Mouse (Mus musculus) kidney, postnatal 4 days (tissue): ENCODE data around the gene Pdzd2.

Source experiments
- DNase-seq, 2 experiments: peaks; one replicate each; pipeline ENCODE4 v3.0.0; 2021; ENCODE audit warnings: mixed read lengths in 2 of 2

Gene Pdzd2

DNA sequence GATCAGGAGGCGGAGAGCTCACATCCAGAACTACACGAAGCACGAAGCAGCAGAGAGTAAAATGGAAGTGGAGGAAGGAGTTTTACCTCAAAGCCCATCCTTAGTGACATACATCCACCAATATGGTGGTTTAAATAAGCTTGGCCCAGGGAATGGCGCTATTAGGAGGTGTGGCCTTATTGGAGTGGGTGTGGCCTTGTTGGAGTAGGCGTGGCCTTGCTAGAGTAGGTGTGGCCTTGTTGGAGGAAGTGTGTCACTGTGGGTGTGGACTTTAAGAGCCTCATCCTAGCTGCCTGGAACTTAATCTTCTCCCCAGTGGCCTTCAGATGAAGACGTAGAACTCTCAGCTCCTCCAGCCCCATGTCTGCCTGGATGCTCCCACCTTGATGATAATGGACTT, 73.8 kb downstream of the Pdzd2 start:
- no peak for DNase-seq

DNA sequence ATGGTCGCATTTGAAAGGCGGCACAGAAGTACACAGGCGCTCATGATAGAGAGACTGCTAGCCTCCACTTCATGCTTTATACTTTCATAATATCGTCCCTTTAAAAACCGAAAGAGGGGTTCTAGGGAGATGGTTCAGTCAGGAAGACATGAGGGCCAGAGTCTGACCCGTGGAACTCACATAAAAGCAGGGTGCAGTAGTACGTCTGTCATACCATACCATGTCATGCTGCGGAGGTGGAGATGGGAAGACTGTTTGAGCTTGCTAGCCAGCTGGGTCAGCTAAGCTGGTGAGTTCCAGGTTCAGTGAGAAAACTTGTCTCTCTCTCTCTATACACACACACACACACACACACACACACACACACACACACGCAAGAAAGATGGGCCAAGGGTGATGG, 76.4 kb downstream of the Pdzd2 start:
- no peak for DNase-seq

DNA sequence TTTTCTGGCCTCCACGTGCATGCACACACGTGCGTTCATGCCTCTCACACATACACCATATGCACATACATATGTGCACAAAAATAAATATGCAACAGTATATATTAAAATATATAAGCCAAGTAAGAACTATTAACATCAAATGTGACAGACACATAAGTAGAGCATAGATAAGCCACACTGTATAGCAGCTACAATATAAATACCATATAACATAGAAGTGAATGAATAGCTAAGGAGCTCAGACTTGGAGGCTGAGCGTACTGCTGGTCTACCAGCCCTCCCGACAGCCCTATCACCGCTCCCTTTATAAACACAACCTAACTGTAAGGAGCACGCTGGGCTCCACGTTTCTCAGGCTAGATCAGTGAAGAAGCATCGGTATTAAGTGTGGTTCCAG, 79.4 kb downstream of the Pdzd2 start:
- no peak for DNase-seq

DNA sequence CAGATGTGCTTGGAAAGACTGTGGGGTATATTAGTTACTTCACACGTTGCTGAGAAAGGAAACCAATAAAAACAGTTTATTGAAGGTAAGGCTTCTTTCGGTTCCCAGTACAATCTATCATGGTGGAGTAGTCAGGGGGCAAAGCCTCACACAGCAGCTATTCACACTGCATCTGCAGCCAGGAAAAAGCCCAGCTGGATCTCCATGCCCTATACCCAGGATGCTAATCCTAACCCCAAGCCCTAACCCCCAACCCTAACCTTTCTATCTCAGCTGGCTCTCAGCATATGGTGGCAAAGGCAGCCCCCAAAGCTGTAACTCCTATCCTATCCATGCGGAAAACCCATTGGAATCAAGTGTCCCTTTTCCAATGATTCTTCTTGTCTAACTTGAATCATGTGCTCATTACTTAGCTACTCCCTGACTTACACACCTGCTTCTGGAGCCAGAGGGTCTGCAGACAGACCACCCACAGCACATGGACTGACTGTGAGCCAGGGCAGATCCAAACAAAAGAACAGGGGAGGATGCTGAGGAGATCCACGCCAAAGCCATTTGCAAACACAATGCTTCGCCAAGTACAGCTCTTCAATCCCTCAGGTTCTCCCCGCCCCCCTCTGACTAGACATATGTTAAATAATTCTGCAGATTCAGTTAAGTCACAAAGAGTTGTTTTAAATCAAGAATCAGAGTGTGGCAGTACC, 83.6 kb downstream of the Pdzd2 start:
- no peak for DNase-seq

DNA sequence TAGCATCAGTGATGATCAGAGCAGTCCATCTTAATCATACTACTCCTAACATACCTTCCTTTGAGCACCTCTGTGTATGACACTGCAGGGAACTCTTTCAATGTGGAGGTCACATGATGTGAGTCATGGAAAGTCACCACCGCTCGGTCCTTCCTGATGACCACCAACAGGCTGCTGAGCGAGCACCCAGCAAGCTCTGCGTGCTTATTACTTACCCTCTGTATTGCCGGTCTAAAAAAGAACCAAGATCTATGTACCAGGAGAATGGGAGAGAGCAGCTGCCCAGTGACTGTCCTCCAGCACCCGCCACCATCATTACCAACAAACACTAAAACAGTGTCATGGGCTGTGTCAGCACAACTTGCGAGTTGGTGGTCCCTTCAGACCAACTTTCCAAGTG, 84.4 kb downstream of the Pdzd2 start:
- DNase-seq, result no peak

DNA sequence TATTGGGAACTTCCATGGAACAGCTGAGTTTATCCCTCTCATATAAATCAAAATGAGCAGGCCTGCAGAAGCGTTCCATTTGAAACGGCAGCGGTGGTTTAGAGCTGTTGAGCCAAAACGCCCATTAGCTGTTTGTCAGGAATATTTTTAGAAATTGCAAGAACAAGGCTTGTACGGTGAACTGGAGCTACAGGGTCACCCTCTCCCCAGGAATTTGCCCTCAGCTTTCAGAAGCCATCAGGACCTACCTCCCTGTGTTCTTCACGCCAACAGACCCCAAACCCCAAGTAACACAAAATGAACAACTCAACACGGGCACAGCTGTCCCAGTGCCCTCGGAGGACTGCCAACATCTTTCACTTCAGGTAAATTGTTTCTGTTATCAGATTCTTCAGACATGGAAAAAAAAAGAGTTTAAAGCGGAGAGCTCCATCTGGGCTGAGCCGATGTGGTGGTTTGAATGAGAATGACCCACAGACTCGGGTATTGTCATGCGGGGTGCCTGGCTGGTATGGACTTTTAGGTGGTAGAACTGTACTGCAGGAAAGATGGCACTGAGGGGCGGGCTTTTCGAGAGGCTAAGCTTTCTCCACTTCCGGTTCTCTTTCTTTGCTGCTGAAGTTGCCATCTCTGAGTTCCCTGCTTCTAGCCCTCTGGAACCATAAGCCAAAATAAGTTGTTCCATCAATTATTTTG, 87.2 kb downstream of the Pdzd2 start:
- DNase-seq, result peak in 1 of 2 experiments; percentile 27

DNA sequence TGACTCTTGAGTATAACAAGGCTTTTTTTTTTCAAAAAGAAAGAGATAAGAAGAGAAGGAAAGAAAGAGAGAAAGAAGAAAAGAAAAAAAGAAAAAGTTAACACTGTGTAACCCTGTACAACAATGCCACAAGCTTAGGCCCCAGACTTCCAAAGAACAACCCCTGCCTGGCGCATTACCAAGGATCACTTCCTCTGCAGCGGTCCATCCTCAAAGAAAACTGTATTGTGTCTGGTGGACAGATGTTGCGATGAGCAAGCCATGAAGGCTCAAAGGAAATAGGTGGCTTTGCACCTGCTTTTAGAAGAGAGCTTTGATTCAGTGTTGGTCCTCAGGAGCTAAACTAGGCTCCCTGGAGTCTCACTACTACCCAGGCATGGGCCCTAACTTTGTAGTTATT, 89.5 kb downstream of the Pdzd2 start:
- DNase-seq, result peak in 1 of 2 experiments; percentile 44

DNA sequence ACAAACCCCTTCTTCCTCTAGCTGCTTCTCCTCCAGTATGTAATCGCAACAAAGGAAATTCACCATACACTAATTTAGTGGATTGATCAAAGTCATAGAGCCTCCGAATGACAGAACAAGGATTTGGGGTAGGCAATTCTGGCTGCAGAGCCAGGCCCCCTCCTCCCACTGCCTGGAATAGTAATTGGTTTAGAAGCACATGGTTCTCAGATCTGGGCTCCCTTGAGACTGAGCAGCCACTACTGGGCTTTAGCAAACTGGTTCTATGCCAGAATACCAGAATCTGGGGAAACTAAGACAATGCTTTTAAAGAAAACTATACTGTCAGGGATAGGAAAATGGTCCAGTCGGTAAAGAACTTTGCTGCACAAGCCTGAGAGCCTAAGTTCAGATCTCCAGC, 90.0 kb downstream of the Pdzd2 start:
- no peak for DNase-seq

DNA sequence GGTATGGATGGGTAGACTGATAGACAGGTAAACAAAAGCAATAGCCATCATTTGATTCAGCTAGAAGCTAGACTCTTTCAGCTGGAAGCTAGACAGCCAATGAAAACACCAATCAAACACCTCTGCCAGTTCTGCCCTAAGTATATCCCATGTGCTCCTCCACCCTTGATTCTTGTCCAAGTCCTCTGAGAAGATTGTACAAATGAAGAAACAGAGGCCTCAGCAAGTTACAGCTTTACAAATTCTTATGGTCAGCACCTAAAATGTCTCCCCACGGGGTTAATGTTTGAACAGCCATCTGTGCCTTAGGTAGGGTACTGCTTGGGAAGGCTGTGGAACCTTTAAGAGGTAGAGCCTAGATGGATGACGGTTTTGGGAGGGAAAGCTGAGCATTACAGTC, 90.6 kb downstream of the Pdzd2 start:
- no peak for DNase-seq

DNA sequence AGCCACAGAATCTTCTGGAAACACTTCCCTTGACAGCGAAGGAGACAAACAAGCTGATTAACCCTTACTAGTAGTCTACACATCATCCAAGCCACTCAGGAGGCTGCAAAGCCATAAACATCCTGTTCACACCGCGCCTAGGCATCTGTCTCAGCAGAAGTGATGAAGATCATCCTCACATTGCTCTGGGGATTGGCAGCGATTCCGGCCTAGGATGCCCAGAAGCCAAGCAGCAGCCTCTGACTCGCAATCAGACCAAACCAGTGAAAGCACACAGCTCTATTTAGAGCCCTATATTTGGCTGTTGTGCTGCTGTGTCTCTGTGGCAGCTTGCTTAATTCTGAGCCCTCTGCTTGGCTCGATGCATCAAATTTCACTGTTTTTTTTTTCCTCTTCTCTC, 99.0 kb downstream of the Pdzd2 start:
- DNase-seq, result peak in 1 of 2 experiments; percentile 15

DNA sequence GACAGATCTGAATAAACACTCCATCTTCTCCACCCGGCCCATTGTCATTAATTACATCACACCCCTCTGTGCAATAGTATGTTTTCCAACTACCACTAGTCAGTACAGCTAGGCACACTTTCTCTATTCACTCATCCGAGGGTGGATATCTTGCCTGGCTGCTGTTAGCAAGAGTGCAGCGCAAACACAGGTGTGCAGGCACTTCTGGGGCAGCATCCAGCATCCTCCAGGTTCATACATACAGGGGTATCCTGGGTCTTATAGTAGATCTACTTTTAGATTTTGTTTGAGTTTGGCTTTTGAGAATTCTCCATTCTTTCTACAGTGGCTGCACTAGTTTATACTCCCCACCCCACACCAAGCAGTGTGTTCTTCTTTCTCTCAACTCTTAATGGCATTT, 99.9 kb downstream of the Pdzd2 start:
- DNase-seq, result no peak

DNA sequence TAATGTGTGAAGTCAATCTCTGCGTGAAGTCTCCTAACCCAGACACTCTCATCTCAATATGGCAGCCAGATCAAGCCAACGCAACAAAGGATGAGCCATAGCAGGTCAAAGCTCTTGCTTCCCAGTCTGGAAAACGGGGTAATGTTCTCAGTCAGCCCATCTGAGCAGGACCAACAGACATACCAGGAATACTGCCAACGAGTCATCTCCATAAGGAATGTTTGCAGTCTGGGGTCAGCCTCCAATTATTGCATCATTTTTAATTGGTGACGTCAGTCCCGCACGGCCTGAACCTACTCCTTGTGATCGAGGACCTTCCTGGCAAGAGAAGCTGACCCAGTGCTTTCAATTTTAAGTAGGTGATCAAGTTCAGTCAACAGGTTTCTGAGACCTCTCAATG, 100.5 kb downstream of the Pdzd2 start:
- DNase-seq, result no peak

DNA sequence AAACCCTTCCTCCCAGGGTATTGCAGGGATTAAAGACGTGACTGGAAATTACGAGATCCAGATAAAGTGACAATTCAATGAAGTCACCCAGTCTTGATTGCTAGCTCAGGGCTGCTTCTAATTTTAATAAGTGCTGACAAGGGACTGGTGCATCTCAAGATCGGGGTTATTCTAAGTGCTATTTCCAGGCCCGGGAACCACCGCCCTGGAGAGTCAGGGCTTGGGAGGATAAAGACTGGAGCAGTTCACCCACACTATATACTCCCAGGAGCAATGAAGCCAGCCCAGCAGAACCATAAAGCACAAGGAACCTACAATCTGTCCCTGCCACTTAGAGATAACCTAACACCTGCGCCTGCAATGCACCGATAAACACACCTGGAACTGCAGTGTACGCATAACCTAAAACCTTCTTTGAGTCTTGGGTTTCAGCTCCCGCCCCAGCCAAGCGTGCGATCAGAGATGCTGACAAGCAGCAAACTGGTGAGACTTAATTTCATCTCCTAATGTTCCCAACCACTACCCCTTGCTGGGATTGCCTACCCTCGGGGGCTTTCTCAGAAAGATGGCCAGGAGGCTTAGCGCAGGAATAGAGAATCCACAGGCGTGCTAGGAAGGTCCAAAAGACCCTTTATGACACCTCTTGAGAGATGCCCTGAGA, 101.2 kb downstream of the Pdzd2 start:
- no peak for DNase-seq

DNA sequence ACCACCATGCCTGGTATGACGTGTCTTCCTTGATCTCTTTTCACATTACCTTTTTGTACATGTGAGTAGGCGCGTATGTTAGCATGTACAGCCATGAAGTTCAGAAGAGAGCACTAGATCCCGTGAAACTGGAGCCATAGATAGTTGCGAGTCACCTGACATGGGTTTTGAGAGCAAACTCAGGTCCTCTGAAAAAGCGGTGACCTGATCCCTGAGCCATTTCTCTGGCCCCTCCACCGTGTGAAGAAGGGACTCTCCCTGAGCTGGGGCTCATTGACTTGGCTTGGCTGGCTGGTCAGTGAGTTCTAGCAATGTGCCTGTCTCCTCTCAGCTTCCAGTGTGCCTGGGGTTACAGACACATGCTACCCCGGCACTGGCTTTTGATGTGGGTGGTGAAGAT, 102.2 kb downstream of the Pdzd2 start:
- no peak for DNase-seq

DNA sequence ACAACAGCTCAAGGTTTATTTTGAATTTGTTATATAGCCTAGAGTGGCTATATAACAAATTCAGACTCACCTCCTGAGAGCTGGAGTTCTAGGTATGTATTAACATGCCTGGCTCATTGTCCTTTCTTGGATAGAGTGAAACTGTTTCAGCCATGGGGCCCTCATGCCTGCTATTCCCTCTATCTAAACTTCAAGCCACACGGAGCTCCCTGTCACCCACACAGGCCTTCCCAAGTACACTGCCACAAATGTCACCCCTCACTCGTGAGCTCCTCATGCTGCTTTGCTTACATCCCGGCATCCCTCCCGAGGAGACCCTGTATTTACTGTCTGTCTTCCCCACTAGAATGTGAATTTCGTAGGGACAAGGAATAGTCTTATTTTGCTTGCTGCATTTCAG, 103.3 kb downstream of the Pdzd2 start:
- DNase-seq, result no peak

DNA sequence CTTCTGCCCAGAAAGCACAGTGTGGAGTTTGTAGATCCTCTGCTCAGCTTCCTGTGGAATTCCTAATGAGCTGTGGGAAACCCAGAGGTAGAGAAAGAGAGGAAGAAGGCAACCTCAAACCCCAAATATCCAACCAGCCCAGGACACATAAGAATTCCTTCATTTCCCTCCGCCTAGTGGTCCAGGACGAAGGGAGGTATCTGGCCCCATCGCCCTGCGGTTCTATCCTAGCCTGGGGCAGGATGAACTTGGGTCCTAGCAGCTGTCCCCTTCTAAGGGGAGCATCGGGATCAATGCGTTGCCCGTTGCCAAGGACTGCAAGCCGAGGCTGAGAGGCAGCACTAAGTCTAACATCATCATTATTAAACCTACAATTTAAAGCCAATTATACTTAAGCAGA, 104.8 kb downstream of the Pdzd2 start:
- no peak for DNase-seq

DNA sequence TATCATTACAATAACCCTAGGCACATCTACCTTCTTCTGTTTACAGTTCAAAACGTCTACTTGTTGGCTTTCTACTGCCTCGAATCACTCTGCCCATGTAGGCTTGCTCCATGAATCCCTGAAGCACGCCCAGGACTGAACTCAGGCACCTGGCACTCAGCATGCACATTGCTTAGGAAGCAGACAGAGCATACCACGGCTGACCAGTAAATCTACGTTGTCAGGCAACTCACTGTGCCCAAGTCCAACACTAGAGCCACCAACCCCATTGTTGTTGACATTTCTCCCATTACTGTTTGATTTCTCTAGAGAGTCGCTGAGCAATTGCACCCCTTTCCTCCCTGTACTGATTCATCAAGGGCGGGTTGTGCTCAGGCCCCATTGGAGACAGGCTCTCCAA, 110.6 kb downstream of the Pdzd2 start:
- no peak for DNase-seq

DNA sequence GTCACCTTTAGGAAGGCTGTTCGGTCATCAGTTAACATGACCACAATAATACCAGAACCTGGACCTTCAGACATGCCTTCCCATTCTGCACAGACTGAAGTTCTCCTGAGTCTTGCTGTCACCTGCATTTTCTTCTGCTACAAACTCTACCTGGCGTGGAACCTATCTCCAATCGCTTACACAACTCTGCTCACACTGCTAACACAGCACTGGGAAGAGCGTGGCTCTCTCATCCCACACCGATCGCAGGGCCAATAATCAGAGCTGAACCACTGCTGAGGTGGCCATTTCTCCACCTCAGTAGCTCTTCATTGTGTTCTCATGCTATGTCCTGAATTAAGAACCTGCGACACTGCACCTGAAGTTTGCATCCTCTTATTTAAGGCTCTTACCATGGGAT, 111.3 kb downstream of the Pdzd2 start:
- DNase-seq, result no peak

DNA sequence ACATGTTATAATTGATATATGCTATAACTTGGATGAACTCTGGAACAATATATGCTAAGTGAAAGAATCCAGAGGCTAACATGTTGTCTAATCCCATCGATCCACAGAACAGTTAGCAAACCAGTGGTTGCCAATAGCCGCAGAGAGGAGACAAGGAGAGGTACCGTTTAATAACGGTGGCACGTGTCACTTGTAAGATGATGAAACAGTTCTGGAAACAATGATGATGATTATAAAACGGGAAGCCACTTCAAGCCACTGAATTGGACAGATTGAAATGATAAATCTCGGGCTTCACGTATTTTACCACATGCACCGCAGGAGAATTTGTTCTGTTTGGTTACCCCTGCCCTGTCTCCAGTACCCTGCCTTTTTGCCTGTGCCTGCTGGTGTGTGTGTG, 112.8 kb downstream of the Pdzd2 start:
- DNase-seq, result no peak

DNA sequence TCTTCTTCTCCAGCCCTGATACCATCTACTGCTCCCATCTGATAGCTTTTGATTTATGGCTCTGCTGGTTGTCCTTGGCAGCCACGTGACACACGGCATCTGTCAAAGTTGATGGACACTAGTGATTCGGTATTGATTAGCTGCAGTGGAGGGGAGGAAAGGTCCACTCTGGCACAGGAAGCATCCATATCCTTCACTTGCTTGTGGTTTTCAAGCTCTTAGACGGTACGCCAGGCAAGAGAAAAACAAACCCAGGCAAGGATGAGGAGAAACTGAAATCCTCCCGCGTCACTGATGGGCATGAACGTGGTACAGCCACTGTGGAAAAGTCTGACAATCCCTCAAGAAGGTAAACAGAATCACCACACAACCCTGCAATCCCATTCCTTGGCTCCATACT, 113.6 kb downstream of the Pdzd2 start:
- DNase-seq, result no peak

DNA sequence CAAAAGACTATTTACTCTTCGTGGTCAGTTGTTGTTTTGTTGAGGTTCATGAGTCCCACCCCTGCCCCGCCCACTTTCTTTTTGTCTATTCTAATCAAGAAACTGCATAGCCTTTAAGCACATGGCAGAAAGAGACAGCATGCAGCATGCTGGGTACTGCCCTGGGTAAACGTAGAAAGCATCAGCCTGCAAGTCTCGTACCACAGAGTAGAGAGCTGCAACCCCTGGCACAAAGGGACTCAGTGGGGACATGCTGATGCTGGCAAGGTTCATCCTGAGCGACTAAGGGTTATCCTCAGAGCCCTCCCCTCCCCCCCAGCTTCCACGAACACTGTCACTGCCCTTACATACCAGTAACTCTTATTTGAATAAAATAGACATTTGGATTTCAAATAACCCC, 114.2 kb downstream of the Pdzd2 start:
- no peak for DNase-seq

DNA sequence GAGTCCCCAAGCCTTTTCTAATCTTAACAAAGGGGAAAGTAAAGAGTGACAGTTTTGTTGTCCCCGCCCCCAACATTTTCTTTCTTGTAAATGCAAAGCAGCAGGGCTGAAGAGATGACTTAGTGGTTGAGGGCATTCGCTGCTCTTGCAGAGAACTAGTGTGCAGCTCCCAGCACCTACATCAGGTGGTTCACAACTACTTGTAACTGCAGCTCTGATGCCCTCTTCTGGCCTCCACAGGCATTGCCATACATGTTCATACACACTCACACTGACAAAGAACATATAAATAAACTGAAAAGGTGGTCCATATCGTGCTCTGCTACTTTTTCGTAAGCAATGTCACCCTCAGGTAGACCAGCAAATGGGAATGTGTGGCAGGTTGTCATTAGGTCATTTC, 116.2 kb downstream of the Pdzd2 start:
- no peak for DNase-seq

DNA sequence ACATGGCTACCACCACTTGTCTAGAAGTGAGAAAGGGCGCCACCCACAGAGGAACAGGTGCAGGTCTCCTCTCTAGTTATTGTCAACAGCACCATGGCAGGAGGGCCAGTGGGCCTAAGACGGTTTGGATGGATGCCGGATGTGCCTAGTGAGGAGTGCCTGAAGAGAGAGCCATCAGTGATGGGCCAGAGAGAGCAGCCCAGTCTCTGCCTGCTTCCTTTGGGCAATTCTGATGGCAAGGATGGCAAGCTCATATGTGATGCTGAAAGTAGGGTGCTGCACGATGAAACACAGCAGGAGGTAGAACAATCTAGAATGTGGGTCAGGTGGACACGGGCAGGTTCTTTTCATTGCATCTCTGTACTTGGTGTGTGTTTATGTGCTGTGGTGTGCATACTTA, 117.0 kb downstream of the Pdzd2 start:
- no peak for DNase-seq

DNA sequence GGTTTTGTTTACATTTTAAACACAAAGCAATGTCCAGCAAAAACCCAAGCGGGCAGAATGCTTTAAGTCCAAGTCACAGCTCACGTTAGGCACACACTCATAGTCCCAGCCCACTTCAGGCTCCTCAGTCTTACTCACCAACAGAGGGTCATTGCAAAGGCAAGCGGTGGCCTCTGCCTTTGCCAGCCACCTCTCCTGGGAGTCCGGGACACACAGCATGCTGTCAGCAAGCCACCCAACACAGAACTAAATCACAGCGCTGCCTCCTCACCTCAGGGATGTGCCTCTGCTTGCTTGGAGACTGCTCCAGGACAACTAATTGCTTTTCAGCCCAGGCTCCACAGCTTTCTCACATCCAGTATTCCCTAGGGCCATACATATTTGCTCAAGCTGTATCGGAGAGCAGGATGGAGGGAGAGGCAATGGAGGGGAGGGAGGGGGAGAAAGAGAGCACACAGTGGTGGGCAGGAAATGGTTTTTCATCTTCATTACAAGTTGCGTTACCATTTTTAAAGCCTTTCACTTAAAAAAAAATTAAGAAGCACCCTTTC, 117.6 kb downstream of the Pdzd2 start:
- peak; percentile 27 to 51 for DNase-seq
